Mouse (Mus musculus) bone marrow, adult 2 months (tissue): ENCODE measurements around the gene Tbc1d25. TPM values are rescaled to one million over a fixed set of nuclear protein-coding genes. Genes with fewer than 3 reads are reported as not detected.

Experiments used
- H3K27ac ChIP-seq: fragments of 200-500 bp; 2 replicates; pipeline ENCODE4 v1.5.1; 2012; ENCODE audit warnings: low read depth, mild to moderate bottlenecking, control low read depth, inconsistent platforms, low read length; ENCODE audit not compliant: control insufficient read depth, poor library complexity, insufficient read depth
- H3K4me1 ChIP-seq: fragments of 200-500 bp; 2 replicates; pipeline ENCODE4 v1.6.1; 2011; ENCODE audit warnings: low read length; ENCODE audit not compliant: control insufficient read depth, insufficient read depth
- H3K4me3 ChIP-seq: fragments of 200-500 bp; replicated peaks from 2 replicates; pipeline ENCODE3; 2011; ENCODE audit warnings: mild to moderate bottlenecking, low read depth, low read length, control low read depth; ENCODE audit not compliant: control insufficient read depth
- CTCF ChIP-seq: fragments of 200-500 bp; IDR thresholded peaks from 2 replicates; pipeline ENCODE4 v1.5.1; 2011; ENCODE audit warnings: low read length, control low read depth; ENCODE audit not compliant: control insufficient read depth, insufficient read depth
- POLR2A ChIP-seq: fragments of 200-500 bp; IDR thresholded peaks from 2 replicates; pipeline ENCODE4 v1.6.1; 2011; ENCODE audit warnings: low read depth, mild to moderate bottlenecking, control low read depth, low read length, borderline replicate concordance; ENCODE audit not compliant: control insufficient read depth
- WGBS: fragments of 180-500 bp; shearing (Covaris S2); methylation state at CpG from one replicate; pipeline ENCODE4 v1.1.7; 2018; 5-methylcytosine and 5-hydroxymethylcytosine counted together
- polyA plus RNA-seq: library from polyadenylated mRNA; stranded (reverse); fragments of >200 nt; gene quantifications from 2 replicates; pipeline ENCODE4 v1.2.4, GENCODE M21; 2011; ENCODE audit warnings: low replicate concordance; ENCODE audit not compliant: missing spikeins, insufficient read depth, insufficient read length

The Tbc1d25 gene
- 3.6 and 6.6 TPM in 2 replicates for polyA plus RNA-seq

DNA sequence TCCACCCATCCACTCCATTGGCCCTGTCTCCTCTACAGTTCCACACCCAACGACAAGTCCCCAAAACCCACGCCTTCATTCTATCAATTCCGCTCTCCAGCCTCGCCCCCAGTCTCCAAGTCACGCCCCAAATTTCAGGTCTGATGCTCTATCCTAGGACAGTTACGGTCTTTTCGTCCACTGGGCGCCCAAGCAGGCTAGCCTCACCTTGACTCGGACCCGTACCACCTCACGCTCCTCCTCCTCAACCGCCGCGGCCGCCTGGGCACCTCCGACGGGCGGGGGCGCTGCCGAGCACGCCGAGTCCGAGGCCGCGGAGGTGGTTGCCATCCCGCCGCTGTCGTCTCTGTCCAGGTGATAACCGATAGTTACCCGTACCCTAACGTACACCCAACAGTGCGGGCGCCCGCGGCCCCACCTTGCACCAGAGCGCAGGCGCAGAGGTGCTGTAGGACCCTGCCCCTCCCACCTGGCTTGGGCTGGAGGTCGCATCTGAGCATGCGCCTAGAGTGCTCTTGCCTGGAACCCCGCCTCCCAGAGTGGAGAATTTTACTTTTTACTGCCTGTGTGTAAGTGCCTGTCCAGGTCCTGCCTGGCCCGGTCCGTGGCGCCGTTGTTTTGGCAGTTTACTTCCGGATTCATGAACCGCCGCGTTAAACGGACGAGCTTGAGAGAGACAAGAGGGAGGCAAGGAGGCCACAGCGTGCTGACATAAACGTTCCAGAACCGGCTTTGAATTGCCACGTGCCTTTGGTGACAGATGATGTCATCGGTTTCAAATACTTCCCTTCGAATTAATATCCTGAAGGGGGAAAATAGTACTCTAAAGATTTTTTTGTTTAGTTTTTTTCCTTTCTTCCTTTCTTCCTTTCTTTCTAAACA is at the start of gene Tbc1d25:
TSS of gene Tbc1d25 (minus strand) at position 678 of the 882 bp plus-strand sequence.
- Histone ChIP-seq H3K27ac (peak within 1 kb of the TSS; percentile 86), H3K4me1 (no peaks in the 10 kb centered on the region; the same call in 1 of the 2 replicates), H3K4me3 (peak within 1 kb of the TSS; percentile 94)
- TF ChIP-seq CTCF (peak; percentile 29; the same call in 1 of the 2 replicates), POLR2A (peak; percentile 52; the same call in 1 of the 2 replicates)
- 11% methylated on average over 56 of the region's 56 CpGs for WGBS

DNA sequence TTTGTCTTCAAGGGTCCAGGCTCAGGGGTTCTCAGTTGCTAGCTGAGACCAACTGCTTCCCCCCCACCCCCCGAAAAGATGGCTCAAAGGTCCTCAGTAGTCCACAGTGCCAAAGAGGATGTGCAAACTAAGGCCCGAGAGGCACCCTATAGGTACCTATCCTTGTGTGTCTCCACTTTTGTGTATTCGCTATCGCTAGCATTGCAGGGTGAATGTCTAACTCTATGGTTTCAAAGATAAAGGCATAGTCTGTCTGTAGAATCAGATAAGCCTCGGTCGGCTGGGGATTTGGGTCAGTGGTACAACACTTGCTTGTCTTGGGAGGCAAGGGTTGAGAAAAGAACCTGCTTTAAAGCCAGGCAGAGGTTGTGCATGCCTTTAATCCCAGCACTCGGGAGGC is 47.5 kb upstream of the Tbc1d25 start:
- Histone ChIP-seq H3K4me3 (no peak overlapping the region), H3K4me1 (no peaks in the 10 kb centered on the region), H3K27ac (no peak overlapping the region)
- WGBS, result 69% methylated on average over 7 of the region's 7 CpGs
- TF ChIP-seq CTCF (no peak), POLR2A (no peak)

DNA sequence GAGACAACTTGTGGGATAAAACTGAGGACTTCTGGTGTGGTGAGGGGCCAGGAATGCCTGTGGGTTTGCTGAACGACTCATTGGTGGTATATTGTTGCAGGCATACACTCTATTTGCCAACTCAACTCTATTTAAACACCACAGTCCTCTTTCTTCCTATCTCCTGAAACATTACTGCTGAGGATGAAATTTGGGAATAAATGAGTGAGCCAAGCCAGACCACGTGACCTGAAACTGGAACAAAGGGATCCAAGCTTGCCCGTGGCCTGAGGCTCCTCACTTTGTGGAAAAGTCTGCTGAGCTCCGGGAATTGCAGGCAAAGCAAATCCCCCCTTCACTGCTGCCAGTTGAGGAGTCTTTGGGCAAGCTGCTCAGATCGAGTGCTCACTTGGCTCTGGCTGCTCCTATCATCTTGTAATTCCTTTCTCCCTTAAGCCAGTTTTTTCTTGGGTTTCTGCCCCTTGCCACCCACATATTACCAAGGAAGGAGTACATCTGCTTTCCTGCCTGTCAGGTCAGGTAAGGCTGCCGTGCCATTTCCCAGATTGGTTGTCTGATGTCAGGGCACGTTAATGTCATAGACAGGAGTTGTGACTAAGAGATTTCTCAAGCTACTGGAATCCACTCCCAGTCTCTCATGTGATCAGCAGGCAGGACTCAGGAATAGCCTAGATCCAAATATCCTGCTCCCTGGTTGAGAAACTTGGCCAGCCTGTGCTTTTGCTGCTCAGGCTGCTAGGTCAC is 46.9 kb upstream of the Tbc1d25 start:
- no peak overlapping the region for H3K4me3 ChIP-seq
- TF ChIP-seq POLR2A (no peak), CTCF (no peak)
- WGBS, result 70% methylated on average over 7 of the region's 7 CpGs
- no peaks in the 10 kb centered on the region for H3K4me1 ChIP-seq
- no peak overlapping the region for H3K27ac ChIP-seq

DNA sequence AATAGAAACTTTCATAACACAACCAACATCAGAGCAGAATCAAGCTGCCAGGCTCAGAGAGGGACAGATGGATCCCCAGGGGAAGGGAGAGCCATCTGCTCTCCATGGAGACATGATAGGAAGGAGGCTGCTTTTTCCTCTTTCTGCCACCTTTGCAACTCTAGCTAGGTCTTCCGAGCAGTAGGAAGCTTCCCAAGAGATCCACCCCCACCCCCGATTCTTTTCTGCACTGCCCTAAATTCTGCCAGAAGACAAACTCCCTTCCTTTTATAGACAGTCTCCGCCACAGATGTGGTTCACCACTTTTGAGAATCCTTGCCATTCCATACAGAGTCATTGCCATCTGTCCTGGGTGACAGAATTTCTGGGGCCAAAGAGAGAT is 46.3 kb upstream of the Tbc1d25 start:
- H3K27ac ChIP-seq, result no peak overlapping the region
- no peaks in the 10 kb centered on the region for H3K4me1 ChIP-seq
- 71% methylated on average over 3 of the region's 3 CpGs for WGBS
- TF ChIP-seq CTCF, result no peak
- no peak for TF ChIP-seq POLR2A
- no peak overlapping the region for H3K4me3 ChIP-seq

DNA sequence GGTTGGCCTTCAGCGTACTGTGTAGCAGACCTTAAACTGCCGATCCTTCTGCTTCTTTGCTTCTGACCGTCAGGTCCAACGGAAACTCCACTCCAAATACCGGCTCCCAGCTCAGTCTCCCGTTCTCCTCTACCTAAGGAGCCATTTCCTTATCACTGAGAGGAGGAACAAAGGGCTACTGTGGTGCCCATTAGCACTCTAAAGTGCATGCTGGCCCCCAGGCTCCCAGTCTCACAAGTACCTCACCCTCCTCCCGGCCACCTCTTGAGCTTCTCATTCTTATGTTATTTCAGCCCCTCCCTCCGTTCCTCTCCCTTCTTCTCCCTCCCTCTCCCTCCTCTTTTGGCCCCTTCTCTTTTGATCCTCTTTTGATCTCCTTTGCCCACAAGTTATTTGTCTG is 43.7 kb upstream of the Tbc1d25 start:
- Histone ChIP-seq H3K4me1 (no peaks in the 10 kb centered on the region), H3K27ac (no peak overlapping the region), H3K4me3 (no peak overlapping the region)
- no peak for TF ChIP-seq CTCF
- TF ChIP-seq POLR2A, result no peak
- 73% methylated on average over 8 of the region's 8 CpGs for WGBS

DNA sequence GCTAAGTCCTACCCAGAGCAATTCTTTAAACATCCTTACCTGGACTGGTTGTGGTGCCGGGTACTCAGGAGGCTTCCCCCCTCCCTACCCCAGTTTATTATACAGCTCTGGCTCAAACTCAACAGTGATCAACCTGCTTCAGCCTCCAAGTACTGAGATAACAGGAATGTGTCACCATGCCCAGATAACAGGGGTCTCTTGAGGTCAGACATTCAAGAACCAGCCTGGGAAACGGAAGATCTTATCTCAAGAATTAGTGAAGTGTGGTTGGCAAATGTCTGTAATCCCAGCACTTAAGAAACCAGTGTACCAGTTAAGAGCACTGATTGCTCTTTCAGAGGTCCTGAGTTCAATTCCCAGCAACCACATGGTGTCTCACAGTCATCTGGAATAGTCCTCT is 42.1 kb upstream of the Tbc1d25 start:
- 72% methylated on average over 2 of the region's 2 CpGs for WGBS
- Histone ChIP-seq H3K27ac (no peak overlapping the region), H3K4me1 (no peaks in the 10 kb centered on the region), H3K4me3 (no peak overlapping the region)
- TF ChIP-seq POLR2A (no peak), CTCF (no peak)

DNA sequence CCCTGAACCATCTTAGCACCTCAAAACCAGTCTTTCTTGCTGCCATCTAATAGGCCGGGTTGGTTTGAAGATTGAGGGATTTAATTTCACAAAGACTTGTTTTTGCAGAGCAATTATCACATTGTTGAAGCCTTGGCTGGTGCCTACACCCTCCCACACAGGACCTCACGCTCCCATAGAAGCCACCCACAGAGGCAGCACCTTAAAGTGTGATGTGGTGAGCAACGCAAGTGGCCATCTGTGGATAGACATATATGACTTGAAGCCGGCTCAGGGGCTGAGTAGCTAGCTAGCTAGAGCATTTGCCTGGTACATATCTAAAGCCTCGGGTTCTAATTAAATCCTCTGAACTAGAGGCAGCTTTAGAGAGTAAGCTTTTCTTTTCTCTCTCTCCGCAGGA is 41.4 kb upstream of the Tbc1d25 start:
- Histone ChIP-seq H3K4me3 (no peak overlapping the region), H3K27ac (no peak overlapping the region), H3K4me1 (no peaks in the 10 kb centered on the region)
- TF ChIP-seq POLR2A (no peak), CTCF (no peak)
- 71% methylated on average over 6 of the region's 6 CpGs for WGBS
